Mouse (Mus musculus) layer of hippocampus, postnatal 14 days (tissue): Measurements from ENCODE around the gene Mfsd2a. TPM values are rescaled to one million over a fixed set of nuclear protein-coding genes. Genes with fewer than 3 reads are reported as not detected.
A peak's percentile ranks its signal among the peaks of the same experiment; 100 is the strongest.
"Not testable (repeated sequence)": the region's sequence is repeated elsewhere in the genome, so short reads cannot be mapped to it uniquely, and the experiment has no call there.

Experiments
- DNase-seq, 2 experiments: peaks; one replicate each; pipeline ENCODE4 v3.0.0; 2021 to 2022; ENCODE audit warnings: low spot score in 2 of 2, mixed read lengths in 1 of 2
- long read RNA-seq, 2 experiments: library from polyadenylated mRNA; stranded (forward); transcript quantifications; one replicate each; pipeline ENCODE4 v2.0.0; 2021
- total RNA-seq, 2 experiments: library from RNA; stranded (reverse); gene quantifications; 2 replicates each; pipeline ENCODE4 v1.2.3; 2021

Gene Mfsd2a
- total RNA-seq = 10 to 100 TPM; 71.2 to 86.1 TPM
- long read RNA-seq, experiment 1, transcript Mfsd2a-201 (14 exons, 2,151 nt) = major isoform, 57 of 86 reads
- long read RNA-seq, experiment 1, partial matches to known transcripts = 7 of 86 reads
- long read RNA-seq, experiment 1, other reads (novel, unspliced or antisense) = 22 of 86 reads
- long read RNA-seq, experiment 2, transcript Mfsd2a-201 (14 exons, 2,151 nt) = major isoform, 57 of 73 reads
- long read RNA-seq, experiment 2, partial matches to known transcripts = 7 of 73 reads
- long read RNA-seq, experiment 2, other reads (novel, unspliced or antisense) = 9 of 73 reads

DNA sequence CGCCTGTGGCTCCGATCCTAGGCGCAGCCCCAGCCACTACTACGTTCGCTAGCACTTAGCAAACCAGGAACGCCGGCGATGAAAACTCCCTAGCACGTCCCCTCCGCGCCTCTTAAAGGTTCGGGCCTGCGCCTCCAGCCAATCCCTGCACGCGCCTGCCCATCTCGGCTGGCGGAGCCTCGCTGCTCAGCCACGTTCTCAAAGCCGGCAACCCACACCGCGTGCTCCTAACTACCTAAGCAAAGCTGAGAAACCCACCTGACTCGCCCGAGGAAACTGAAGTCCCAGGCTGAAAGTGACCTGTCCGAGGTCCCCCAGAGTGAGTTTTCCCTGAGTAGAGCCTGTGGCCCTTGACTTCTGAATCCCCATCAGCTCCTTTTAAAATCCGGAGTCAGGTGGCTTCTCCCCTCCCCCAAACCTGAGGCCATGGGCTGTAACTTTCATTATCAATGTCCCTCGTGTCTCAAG, at the start of gene Mfsd2a:
Mfsd2a (minus strand) TSS at position 89 of the 468 bp plus-strand sequence.
- DNase-seq = peak; percentile 61 to 75

GRCm38 (mm10) chr4:123005054-123005966, 44.3 kb upstream of the Mfsd2a start:
- peak in 1 of 2 experiments; percentile 42 for DNase-seq

GRCm38 (mm10) chr4:123000617-123001342, 39.8 kb upstream of the Mfsd2a start:
- no peak for DNase-seq

DNA sequence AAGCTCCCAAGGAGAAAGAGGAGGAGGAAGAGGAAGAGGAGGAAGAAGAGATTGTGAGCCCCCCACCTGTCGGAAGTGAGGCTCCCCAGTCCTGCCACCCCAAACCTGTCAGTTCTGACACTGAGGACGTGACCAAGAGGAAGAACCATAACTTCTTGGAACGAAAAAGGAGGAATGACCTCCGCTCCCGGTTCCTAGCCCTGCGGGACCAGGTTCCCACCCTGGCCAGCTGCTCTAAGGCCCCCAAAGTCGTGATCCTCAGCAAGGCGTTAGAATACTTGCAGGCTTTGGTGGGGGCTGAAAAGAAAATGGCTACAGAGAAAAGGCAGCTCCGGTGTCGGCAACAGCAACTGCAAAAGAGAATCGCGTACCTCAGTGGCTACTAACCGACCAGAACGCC, 39.1 kb upstream of the Mfsd2a start:
- DNase-seq = no peak

- no peak for DNase-seq
Measured at GRCm38 (mm10) chr4:122999263-122999691, 38.3 kb upstream of the Mfsd2a start.

DNA sequence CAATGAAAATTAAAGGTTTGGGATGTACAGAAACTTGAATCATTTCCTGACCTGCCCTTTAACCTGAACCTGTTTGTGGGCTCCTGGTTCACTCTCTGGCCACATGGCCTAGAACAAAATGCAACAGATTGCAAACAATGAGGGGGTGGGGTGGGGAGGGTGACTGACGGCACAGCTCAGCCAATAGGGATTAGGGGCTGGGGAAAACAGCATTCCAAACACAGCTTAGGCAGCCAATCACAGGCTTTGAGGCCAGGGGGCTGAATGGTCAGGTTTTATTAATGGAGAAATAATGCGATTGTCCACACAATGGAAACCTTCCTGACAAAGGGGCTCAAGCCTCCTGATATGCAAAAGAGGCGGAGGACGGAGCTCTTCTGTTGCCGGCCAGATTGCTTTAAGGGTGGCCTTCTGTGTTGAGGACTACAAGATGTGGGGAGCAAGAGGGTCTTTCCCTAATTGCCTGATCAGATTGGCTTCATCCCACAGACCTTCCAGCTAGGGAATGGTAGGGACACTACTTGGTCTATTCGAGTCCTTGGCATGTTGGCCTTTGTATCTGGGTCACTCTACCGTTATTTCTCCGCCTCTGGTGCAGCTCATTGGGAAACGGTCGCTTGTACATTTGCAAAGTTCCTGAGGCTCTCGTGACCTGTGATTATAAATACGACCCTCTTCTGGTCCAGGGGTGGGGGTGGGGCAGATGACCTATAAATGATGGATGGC, 37.7 kb upstream of the Mfsd2a start:
- DNase-seq = peak in 1 of 2 experiments; percentile 70

DNA sequence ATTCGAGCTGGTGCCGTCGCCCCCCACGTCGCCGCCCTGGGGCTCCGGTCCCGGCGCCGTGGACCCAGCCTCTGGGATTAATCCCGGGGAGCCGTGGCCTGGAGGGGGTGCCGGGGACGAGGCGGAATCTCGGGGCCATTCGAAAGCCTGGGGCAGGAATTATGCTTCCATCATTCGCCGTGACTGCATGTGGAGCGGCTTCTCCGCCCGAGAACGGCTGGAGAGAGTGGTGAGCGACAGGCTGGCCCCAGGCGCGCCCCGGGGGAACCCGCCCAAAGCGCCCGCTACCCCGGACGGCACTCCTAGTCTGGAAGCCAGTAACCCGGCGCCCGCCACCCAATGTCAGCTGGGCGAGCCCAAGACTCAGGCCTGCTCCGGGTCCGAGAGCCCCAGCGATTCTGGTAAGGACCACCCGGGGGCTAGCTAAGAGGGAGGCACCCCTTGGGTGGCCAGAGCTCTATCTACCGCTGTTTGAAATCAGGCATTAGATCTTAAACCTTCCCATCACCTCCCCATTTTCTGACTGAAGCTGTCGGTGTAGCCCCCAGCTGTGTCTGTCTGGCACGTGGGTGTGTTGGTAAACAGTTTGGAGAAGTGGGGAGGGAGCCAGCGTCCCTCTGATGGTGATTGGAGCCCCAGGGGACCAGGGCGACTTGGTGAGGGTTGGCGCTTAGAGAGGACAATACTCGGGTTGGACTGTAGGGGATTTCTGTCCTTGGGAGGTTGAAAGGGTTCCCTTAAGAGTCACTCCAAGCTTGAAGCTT, 35.8 kb upstream of the Mfsd2a start:
- peak in 1 of 2 experiments; percentile 54 for DNase-seq

- DNase-seq = no peak
Measured at GRCm38 (mm10) chr4:122996221-122996617, 35.2 kb upstream of the Mfsd2a start.

DNA sequence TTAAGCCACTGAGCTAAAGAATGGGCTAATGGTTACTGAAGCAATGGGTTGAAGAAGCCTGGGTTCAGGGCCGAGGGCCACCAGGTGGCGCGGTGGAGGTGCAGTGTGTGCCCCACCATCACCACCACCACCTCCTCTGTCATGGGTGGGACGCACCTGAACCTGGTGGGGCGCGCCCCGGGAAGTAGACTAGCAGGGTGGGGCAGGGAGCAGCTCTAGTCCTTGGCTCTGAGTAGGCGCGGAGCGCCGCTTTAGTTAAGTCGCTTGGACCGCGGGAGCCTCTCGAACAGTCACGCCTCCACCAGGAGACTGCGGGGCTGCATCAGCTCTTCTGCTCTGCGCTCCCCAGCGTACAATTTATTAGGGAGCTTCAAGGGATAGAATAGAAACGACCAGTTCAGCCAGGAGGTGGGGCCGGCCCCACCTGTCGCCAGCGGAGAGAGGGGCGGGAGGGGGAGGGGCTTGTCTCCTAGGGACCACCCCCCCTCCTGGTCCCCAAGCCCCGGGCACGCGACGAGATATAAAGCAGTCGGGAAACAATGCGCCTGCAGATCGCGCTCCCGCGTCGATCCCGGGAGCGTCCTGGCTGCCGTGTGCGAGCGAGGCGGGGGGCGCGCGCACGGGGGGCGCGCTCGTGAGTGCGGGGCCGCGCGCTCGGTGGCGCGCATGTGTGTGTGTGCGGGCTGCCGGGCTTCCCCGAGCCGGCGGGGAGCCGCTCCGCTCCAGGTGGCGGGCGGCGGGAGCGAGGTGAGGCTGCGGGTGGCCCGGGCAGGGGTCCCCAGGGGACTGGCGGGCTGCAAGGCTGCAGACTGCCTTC, 34.6 kb upstream of the Mfsd2a start, which contains the start of gene Mycl:
Mycl (plus strand) TSS at position 249 of the 817 bp plus-strand sequence.
- DNase-seq = peak; percentile 89 to 90

GRCm38 (mm10) chr4:122992276-122992675, 31.3 kb upstream of the Mfsd2a start:
- DNase-seq = no peak

DNA sequence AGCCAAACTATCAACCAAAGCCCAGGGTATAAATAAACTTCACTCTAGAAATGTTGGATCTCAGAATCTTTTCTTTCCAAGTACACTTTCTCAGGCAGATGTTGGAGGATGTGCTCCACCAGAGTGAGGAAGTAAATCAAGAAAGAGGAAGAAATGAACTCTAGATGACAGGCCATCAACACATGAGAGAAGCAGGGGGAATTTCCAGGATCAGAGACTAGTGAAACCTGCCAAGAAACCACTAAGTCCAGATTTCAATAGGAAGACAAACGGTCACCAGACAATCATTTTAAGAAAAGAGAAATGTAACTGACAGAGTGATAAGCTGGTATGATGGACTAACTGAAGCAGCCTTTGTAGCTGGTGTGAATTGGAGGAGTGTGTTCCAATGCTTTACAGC, 30.2 kb upstream of the Mfsd2a start:
- no peak for DNase-seq

DNA sequence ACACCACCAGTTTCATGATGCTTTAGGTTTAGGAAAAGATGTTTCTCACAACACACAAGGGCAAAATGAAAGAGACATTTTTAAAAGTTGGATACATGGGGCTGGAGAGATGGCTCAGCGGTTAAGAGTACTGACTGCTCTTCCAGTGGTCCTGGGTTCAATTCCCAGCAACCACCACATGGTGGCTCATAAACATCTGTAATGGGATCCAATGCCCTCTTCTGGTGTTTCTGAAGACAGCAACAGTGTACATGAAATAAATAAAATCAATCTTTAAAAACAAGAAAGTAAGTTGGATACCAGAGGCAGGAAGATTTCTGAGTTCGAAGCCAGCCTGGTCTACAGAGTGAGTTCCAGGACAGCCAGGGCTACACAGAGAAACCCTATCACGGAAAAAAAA, 27.0 kb upstream of the Mfsd2a start:
- not testable (repeated sequence) for DNase-seq

- DNase-seq = no peak
Measured at GRCm38 (mm10) chr4:122987421-122987820, 26.4 kb upstream of the Mfsd2a start.

- DNase-seq = peak; percentile 59 to 87
Measured at GRCm38 (mm10) chr4:122985110-122985509, 24.1 kb upstream of the Mfsd2a start.

DNA sequence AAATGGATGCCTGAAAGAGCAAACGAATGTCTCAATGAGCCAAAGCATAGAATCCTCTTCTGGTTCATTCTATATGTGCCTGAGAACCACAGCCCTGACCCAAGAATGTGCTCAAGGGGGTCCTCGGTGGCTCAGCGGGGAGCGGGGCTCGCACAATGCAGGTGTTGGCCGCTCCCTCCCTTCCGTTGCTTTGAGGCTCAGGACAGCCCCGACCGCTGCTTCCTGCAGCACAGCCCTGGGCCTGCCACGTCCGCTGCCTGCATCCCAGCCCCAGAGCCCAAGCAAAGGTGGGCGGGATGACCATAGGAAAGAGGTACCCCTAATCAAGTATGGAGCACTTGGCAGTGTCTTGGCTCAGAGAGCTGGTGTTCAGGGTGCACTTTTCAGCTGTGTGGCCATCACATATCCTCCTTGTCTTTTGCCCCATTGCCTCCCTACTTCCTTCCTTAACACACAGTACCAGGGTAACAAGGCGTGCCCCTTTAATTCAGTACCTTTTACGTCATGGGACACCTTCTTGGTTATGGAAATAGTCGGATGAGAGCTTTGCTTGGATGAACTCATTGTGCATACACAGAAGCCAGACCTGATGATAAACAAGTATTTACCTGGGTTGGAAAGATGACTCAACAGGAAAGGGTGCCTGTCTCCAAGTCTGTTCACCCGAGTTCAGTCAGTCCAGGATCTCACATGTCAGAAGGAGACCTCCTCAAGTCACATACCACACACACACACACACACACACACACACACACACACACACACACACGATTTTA, 22.7 kb upstream of the Mfsd2a start:
- DNase-seq = no peak

DNA sequence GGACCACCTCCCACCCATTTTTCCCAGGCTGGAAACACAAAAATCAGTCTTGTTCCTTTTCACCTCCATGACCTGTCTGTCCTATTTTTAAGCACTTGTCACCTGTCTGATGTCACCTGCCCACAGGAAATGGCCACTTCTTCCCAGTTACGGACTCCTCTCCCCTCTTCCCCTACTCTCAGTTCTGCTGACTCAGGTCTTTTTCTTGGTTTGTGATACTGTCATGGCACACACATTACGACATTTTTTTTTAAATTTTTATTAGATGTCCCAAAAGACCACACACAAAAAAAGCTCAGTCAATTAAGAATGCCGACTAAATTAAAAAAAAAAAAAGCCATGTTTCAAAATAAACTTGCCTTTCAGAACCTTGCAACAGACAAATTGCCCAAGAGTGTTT, 21.5 kb upstream of the Mfsd2a start:
- no peak for DNase-seq

DNA sequence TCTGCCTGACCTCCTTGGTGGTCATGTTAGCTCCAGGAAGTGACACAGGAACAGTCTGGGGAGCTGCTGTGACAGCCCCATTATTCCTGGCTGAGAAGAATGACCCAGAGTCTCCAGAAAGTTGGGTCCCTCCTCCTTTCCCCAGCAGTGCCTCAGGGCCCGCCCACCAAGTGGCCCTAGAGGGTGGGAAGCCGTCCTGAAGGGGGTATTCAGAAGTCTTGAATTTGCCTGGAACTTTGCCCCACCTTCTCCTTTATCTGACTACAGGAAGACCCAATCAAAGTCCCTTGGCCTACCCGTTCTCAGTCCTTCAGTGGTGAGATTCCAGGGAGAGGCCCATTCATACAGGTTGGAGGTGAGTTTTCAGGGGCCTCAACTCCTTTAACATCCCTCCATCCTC, 20.9 kb upstream of the Mfsd2a start:
- no peak for DNase-seq

DNA sequence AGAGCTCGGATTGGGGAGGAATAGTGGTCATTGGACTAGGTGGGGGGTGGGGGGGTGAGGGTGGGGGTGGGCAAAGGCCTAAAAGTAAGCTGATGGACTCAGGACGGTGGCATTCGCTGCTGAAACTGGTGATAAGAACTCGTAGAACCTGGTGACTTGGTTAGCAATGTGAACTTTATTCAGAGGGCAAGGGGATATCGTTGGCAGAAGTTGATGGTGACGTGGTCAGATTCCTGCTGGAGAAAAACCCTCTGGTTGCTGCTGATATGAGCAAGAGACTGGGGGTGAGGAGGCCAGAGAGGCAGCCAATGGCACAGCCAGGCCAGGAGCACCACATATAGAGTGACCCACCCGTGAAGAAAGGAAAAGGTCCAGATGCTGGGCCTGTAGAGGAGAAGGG, 20.2 kb upstream of the Mfsd2a start:
- no peak for DNase-seq
